Mouse (Mus musculus) layer of hippocampus, adult 11-12 months (tissue): ENCODE measurements at regions not wholly inside any gene's neighbourhood (a gene's known extent, or its start where the extent isn't known, plus 50 kb on each side); places are given as distances from the start of the nearest gene placed in this dataset.

Experiments
- DNase-seq: peaks from one replicate; pipeline ENCODE4 v3.0.0; 2022; ENCODE audit warnings: low spot score

DNA sequence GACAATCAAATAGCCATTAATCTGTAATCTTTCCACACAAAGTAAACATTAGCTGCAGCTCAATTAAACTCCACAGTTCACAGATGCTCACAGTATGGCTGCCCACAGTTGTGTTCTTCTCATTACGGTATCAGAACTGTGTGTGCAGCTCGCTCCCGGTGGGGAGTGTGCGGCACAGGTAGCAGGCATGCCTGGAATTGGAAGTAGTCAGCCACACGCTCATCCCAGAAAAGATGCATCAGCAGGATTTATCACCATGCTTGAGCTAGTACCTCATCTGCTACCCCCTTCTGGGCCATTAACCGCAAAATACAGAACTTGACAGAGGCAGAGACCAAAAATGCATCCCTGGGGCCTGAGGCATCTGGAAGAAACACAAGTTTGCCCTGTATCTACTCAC, 437.8 kb downstream of the Adam3 start:
- DNase-seq, result no peak

DNA sequence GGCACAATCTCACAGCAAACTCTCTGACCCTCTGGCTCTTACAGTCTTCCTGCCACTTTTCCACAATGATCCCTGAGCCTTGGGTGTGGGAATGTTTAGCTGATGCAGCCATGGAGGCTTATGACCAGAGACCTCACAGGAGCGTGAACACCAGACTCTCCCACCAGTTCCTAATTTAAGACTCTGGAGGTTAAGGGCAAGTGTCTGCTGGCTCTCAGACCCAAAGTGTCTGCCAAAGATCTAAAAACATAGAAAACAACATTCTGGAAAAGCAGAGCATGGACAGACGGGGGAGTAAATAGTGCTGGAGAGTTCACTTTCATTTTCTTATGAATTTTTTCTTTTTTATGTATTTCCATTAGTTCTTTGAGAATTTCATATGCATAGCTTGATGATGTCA, 440.7 kb downstream of the Adam3 start:
- DNase-seq, result no peak

- DNase-seq, result no peak
Observed at GRCm38 (mm10) chr8:24283901-24284405, 441.7 kb downstream of the Adam3 start.

DNA sequence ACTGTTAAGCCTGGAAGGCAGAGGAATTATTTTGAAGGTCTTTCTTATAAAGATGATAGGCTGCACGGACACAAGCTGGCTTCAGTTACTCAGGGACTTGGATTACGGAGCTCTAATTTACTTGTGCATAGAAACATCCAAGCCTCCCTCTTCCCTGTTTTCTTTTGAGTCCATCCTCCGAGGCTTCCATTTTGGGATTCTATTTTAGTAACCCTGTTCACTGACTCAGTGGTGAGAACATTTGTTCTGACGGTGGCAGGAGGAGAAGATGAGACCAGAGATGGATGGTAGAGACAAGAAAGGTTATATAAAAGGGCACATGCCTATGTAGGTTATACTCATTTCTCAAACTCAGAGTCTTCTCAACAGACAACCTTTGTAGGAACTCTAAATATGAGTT, 445.4 kb downstream of the Adam3 start:
- no peak for DNase-seq

- no peak for DNase-seq
Observed at GRCm38 (mm10) chr8:24278391-24278790, 447.3 kb downstream of the Adam3 start.

DNA sequence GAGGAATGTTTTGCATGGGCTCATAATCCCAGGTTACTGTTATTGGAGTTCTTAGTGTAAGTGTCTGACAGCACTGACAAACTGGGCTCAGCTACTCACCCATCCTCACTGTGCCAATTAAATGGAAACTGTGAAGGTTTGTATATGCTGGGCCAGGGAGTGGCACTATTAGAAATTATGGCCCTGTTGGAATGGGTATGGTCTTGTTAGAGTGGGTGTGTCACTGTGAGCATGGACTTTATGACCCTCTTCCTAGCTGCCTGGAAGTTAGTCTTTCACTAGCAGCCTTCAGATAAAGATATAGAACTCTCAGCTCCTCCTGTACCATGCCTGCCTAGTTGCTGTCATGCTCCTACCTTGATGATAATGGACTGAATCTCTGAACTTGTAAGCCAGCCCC, 464.3 kb downstream of the Adam3 start:
- DNase-seq, result no peak

GRCm38 (mm10) chr8:24258622-24259021, 467.0 kb downstream of the Adam3 start:
- DNase-seq, result no peak

DNA sequence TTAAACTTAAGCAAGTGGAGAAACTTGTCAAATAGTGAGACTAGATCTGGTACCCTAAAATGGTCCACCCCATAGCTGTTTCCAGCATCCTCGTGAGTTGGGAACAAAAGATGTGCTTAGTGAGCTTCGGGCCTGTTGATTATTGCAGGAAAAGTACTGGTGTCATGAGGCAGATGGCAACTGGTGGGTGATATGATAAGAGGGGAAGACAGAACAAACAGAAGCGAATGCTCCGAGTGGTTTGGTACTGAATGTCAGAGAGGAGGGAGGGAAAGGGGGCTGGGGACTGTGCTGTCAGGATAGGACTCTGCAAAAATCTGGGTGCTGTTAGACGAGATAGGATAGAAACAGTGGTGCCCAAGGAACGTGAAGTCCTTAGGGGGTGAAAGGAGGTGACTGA, 483.4 kb downstream of the Adam3 start:
- DNase-seq, result peak; percentile 64

DNA sequence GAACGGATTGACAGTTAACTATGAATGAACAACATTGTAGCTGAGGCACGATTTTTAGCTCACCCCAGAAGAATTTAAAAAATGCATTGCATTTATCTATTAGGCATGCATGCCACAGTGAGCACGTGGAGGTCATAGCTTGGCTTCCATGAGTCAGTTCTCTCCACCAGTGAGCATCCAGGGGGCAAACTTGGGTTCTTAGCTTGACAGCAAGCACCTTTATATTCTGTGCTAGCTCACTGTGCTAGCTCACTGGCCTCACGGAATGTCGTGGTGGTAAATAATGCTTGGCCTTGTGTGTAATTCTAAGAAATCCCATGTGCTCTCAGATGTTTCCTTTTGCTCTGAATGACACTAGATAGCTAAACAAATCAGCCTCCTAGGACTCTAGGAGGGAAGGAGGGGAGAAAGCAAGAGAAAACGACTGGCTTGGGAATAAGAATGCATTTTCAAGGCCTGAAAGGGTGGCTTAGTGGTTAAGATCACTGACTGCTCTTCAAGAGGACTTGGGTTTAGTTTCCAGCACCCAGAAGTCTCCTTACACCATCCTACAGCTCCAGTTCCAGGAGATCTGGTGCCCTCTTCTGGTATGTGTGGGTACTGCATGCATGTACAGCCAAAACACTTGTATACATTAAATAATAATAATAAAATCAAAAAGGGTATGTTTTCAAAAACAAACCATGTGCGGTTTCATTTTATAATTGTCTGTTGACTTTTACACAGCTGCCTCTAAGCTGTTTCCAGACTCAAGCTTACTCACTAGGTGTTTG, 485.3 kb downstream of the Adam3 start:
- no peak for DNase-seq

DNA sequence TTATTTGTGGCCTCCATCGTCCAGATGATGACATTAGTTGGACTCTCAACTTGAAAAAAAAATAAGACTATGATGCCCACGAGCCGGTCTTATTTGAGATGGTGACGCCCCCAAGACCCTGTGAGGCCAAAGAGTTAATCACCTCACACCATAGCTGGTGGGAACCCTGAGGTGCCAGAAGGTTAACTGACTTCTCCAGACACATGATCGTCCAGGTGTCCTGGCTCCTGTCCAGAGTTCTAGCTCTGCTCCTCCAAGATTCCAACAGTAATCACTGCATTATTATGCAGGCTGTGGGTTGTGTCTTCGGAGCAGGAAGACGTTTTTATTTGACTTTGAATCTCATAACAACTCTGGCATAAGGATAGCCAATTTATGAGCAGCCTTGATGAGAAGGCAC, 490.7 kb downstream of the Adam3 start:
- DNase-seq, result no peak

GRCm38 (mm10) chr8:24228148-24228547, 497.5 kb downstream of the Adam3 start:
- DNase-seq, result peak; percentile 78

- no peak for DNase-seq
Observed at GRCm38 (mm10) chr8:24227331-24228072, 498.1 kb downstream of the Adam3 start.

DNA sequence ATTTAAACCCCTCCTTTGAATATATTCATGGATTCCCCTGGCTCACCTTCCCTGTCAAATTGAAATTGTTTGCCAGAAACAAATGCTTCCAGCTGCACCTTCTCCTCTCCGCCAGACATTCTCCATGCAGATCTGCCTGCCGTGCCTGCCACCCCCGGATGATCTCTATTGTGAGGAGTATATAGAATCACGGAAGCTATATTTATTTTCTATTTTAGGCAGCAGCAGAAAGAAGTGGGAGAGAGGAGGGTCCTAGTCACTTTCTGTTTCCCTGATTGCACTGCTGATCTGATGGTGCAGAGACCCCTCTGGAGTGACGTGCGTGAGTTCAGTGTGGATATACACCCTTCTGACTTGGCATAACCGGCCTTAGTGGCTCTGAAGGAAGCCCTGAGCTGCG, 505.4 kb downstream of the Adam3 start:
- peak; percentile 35 for DNase-seq

DNA sequence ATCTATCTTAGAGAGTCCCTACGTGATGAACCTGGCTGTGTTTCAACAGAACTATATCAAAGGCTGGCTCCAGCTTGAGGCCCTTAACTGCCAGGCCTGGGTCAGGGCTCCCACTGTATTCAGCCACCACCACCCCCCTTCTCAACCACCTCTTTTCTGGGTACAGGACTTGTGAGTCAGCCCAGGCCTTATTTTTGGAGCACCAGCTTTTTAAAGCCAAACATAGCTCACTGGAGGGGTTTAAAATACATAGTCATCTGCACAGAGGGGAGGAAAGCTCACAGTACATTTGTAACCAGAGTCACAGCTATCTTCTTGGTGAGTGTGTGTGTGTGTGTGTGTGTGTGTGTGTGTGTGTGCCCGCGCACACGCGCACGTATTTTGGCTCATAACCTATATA, 509.0 kb downstream of the Adam3 start:
- DNase-seq, result no peak

DNA sequence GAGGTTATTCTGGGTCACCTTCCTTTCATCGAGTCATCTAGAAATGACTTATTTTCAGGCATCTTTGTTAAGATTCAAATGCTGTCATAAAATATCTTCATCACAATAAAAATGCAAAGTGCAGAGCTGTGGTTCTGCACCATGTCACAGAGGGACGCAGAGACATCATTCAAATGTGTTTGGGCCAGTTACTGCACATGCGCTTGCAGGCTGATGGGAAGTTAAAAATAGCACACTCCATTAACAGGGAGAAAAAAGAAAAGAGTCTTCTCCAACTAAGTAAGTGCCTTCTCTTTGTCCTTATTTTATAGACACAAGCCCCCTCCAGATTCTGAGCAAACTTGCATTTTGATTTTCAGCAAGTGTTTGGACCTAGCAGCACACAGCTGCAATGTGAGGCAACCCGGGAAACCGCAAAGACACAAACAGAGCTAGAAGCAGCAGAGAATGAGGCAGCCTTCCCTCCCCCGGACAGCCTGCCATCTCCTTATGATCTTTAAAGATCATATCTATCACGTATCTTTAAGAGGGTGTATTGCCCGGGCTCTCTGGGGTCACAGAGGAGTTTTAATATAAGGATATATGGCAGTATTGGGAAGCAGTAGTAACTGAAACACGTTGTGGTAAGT, 510.0 kb downstream of the Adam3 start:
- DNase-seq, result no peak

DNA sequence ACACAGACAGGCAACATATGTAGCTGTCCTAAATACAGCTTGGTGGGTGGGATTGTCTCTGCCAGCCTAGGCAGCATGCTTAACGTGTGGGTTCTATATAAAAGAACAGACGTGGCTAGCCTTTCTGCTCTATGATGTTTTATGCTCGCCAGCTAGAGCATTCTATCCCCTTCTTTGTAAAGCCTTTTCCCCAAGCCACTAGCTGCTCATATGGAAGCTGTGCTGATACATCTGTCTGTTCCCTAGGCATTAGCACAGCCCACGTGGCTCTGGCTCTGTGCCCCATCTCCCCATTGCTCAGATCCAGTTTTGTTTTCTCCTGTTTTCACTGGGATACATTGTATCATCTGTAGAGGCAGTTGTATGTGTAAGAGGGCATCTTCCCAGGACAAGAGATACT, 511.3 kb downstream of the Adam3 start:
- peak; percentile 66 for DNase-seq

DNA sequence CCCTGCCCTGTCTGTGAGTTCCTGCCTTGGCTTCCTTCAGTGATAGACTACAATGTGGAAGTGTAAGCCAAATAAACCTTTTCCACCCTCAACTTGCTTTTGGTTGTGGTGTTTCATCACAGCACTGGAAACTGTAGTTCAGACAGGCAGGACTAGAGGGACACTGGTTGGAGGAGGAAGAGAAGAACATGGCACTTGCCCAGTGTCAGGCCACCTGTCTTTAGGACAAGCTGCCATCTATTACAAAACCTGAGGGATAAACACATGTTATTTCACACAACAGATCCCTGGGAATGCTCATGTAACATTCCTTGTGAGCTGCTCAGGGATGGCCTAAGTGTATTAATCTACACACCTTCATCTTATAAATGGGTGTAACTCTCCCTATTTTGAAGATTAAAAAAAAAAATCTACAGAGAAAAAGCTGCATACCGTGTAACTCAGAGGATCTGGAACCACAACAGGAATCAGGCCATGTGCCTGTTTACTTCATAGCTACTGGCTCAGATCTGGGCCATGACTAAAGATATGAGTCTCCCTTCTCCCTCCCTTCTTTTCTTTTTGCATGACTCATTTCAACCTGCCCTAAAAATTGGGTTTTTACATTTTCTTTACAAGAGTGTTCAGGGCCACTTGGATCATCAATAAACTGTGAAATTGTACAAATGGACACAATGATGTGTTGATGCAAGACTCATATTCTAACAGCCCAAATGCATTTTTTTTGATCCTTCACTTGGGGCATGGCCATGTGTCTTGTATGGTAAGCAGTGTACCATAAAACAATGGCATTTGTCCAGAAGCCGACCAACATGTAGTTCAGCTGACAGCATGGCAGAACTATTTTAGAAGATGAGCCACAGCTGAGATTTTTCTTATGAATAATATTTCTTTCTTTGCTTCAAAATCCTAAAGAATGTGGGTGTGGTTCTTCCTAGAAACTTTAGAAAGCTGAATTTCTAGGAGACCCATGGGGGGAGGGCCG, 513.1 kb downstream of the Adam3 start:
- no peak for DNase-seq

- no peak for DNase-seq
Observed at GRCm38 (mm10) chr8:24211091-24211490, 514.6 kb downstream of the Adam3 start.
